In genomic region chr6:47318705-47319104, GRCm38 (mm10) we compare ENCODE assay signal across 8 mouse cellular contexts.
A peak's percentile ranks its signal among the peaks of the same experiment; 100 is the strongest.
DNase-seq lines count a peak whose midpoint lies in the region; ATAC-seq and TF ChIP-seq lines count a peak whose summit lies in the region.

No protein-coding gene starts in this region.

- ATAC-seq in forebrain, embryonic 14.5 days: peak; percentile 89
- peak; percentile 62 for ATAC-seq in intestine, embryonic 16.5 days
- ATAC-seq in limb, embryonic 13.5 days (ENCODE audit: low FRiP score, low read depth): no peak
- peak; percentile 59 for ATAC-seq in neural tube, embryonic 15.5 days (ENCODE audit: low FRiP score)
- ATAC-seq in megakaryocyte progenitor cell, adult 5-6 weeks (replicated peaks; ENCODE audit: poor library complexity): no peak
- no peak for ATAC-seq in megakaryocyte, adult 5-6 weeks (ENCODE audit: poor library complexity, severe bottlenecking)

- H3K36me3 ChIP-seq in testis, adult 2 months (ENCODE audit: control insufficient read depth, insufficient read depth, low read length): no peaks in the 10 kb centered on the region
- no peaks in the 10 kb centered on the region for H3K36me3 ChIP-seq in forebrain, embryonic 14.5 days (ENCODE audit: control insufficient read depth, insufficient read depth, low read length)
- H3K36me3 ChIP-seq in intestine, embryonic 16.5 days (ENCODE audit: control insufficient read depth, insufficient read depth, low read length): no peaks in the 10 kb centered on the region
- no peaks in the 10 kb centered on the region for H3K36me3 ChIP-seq in limb, embryonic 13.5 days
- H3K36me3 ChIP-seq in neural tube, embryonic 15.5 days: no peaks in the 10 kb centered on the region

- H3K9me3 ChIP-seq in forebrain, embryonic 14.5 days (replicated peaks; ENCODE audit: control insufficient read depth, low read length): no peaks in the 10 kb centered on the region
- no peaks in the 10 kb centered on the region for H3K9me3 ChIP-seq in intestine, embryonic 16.5 days (ENCODE audit: control insufficient read depth, low read length)
- H3K9me3 ChIP-seq in limb, embryonic 13.5 days: no peaks in the 10 kb centered on the region
- H3K9me3 ChIP-seq in neural tube, embryonic 15.5 days (replicated peaks): no peaks in the 10 kb centered on the region

- peak overlapping the region; percentile 27 for H3K27ac ChIP-seq in testis, adult 2 months (ENCODE audit: control insufficient read depth, insufficient read depth, low read depth, low read length)
- peak overlapping the region; percentile 83 for H3K27ac ChIP-seq in forebrain, embryonic 14.5 days (ENCODE audit: low read depth, low read length)
- peak overlapping the region; percentile 45 for H3K27ac ChIP-seq in intestine, embryonic 16.5 days (ENCODE audit: low read length)
- H3K27ac ChIP-seq in limb, embryonic 13.5 days: no peak overlapping the region
- H3K27ac ChIP-seq in neural tube, embryonic 15.5 days (replicated peaks): peak overlapping the region; percentile 69

- H3K4me1 ChIP-seq in testis, adult 2 months (ENCODE audit: control insufficient read depth, insufficient read depth, low read length): no peaks in the 10 kb centered on the region
- peaks cover 10% of the 10 kb centered on the region for H3K4me1 ChIP-seq in forebrain, embryonic 14.5 days (ENCODE audit: control insufficient read depth, insufficient read depth, low read length)
- peaks cover 17% of the 10 kb centered on the region; the same call in 1 of the 2 replicates for H3K4me1 ChIP-seq in intestine, embryonic 16.5 days (ENCODE audit: control insufficient read depth, insufficient read depth, low read length)
- H3K4me1 ChIP-seq in limb, embryonic 13.5 days: peaks cover 21% of the 10 kb centered on the region
- peaks cover 18% of the 10 kb centered on the region for H3K4me1 ChIP-seq in neural tube, embryonic 15.5 days

- DNase-seq in testis, postnatal 14 days (ENCODE audit: low spot score): no peak
- DNase-seq in forebrain, embryonic 14.5 days (ENCODE audit: low spot score): peak; percentile 84

- no peak for TF ChIP-seq POLR2A in testis, adult 2 months (IDR thresholded peaks at IDR 0.05; ENCODE audit: control insufficient read depth, low read depth, low read length)

- H3K9ac ChIP-seq in forebrain, embryonic 14.5 days (ENCODE audit: low read length): peak overlapping the region; percentile 48
- H3K9ac ChIP-seq in intestine, embryonic 16.5 days (ENCODE audit: low read depth, low read length): peak overlapping the region; percentile 11; the same call in 1 of the 2 replicates
- no peak overlapping the region for H3K9ac ChIP-seq in limb, embryonic 13.5 days
- no peak overlapping the region for H3K9ac ChIP-seq in neural tube, embryonic 15.5 days (replicated peaks)

- no peak overlapping the region for H3K4me3 ChIP-seq in testis, adult 2 months (ENCODE audit: control insufficient read depth, low read depth, low read length)
- H3K4me3 ChIP-seq in forebrain, embryonic 14.5 days (ENCODE audit: low read depth, low read length): no peak overlapping the region
- H3K4me3 ChIP-seq in intestine, embryonic 16.5 days (ENCODE audit: low read length): peak overlapping the region; percentile 10; the same call in 1 of the 2 replicates
- H3K4me3 ChIP-seq in limb, embryonic 13.5 days: peak overlapping the region; percentile 8; the same call in 1 of the 2 replicates
- H3K4me3 ChIP-seq in neural tube, embryonic 15.5 days (replicated peaks): peak overlapping the region; percentile 14; the same call in 1 of the 2 replicates

- no peaks in the 10 kb centered on the region for H3K27me3 ChIP-seq in testis, adult 2 months (ENCODE audit: control insufficient read depth, insufficient read depth, low read length)
- no peaks in the 10 kb centered on the region for H3K27me3 ChIP-seq in forebrain, embryonic 14.5 days (replicated peaks; ENCODE audit: control insufficient read depth, insufficient read depth, low read length)
- H3K27me3 ChIP-seq in intestine, embryonic 16.5 days (replicated peaks; ENCODE audit: control insufficient read depth, insufficient read depth, low read length): no peaks in the 10 kb centered on the region
- H3K27me3 ChIP-seq in limb, embryonic 13.5 days: no peaks in the 10 kb centered on the region
- H3K27me3 ChIP-seq in neural tube, embryonic 15.5 days (replicated peaks): no peaks in the 10 kb centered on the region

- WGBS in forebrain, embryonic 14.5 days: under 1% methylated on average over 6 of the region's 6 CpGs
- 5% methylated on average over 6 of the region's 6 CpGs for WGBS in intestine, embryonic 16.5 days
- WGBS in limb, embryonic 13.5 days: 4% methylated on average over 6 of the region's 6 CpGs
- whole genome bisulfite sequencing in neural tube, embryonic 15.5 days: 2% methylated on average over 6 of the region's 6 CpGs

- H3K4me2 ChIP-seq in forebrain, embryonic 14.5 days (ENCODE audit: low read length): peak overlapping the region; percentile 30
- H3K4me2 ChIP-seq in intestine, embryonic 16.5 days (ENCODE audit: low read depth, low read length): peak overlapping the region; percentile 44
- H3K4me2 ChIP-seq in limb, embryonic 13.5 days (replicated peaks): peak overlapping the region; percentile 34
- peak overlapping the region; percentile 46 for H3K4me2 ChIP-seq in neural tube, embryonic 15.5 days

- no peak for TF ChIP-seq CTCF in testis, adult 2 months (IDR thresholded peaks at IDR 0.05; ENCODE audit: control insufficient read depth, insufficient read depth, insufficient replicate concordance, low read depth, low read length)

Comparison
In these comparisons a context has a peak if more than half of its experiments do, and no peak if none do; other contexts are left out.
1. H3K4me3 ChIP-seq: peak in intestine, embryonic 16.5 days (single experiment), limb, embryonic 13.5 days (single experiment) and neural tube, embryonic 15.5 days (single experiment); none in testis, adult 2 months (single experiment) and forebrain, embryonic 14.5 days (single experiment).
2. ATAC-seq: peak in forebrain, embryonic 14.5 days (single experiment), intestine, embryonic 16.5 days (single experiment) and neural tube, embryonic 15.5 days (single experiment); none in limb, embryonic 13.5 days (single experiment), megakaryocyte progenitor cell, adult 5-6 weeks (single experiment) and megakaryocyte, adult 5-6 weeks (single experiment).
3. H3K9ac ChIP-seq: peak in forebrain, embryonic 14.5 days (single experiment) and intestine, embryonic 16.5 days (single experiment); none in limb, embryonic 13.5 days (single experiment) and neural tube, embryonic 15.5 days (single experiment).
4. Peak in every context shown above with its lines, with median percentiles within 50 percentile points of each other: H3K4me2 ChIP-seq.